Mouse (Mus musculus): ENCODE results near the gene Rbfox2. TPM values are rescaled to one million over a fixed set of nuclear protein-coding genes. Genes with fewer than 3 reads are reported as not detected.

Rbfox2 gene
- total and polyA plus RNA-seq, 2 experiments: 17.4 to 21.5 TPM

- WGBS: 94% methylated on average over 8 of the region's 8 CpGs
- Histone ChIP-seq H3K4me1 (ENCODE audit: control insufficient read depth, insufficient read depth, low read length) (peaks cover 18% of the 10 kb centered on the region), H3K9ac (ENCODE audit: low read depth, low read length) (no peak overlapping the region), H3K79me2 (ENCODE audit: control insufficient read depth, insufficient read depth, low read length) (peaks cover 10% of the 10 kb centered on the region), H3K36me3 (ENCODE audit: control insufficient read depth, insufficient read depth, low read length) (peaks cover 11% of the 10 kb centered on the region), H3K27me3 (ENCODE audit: control insufficient read depth, insufficient read depth, low read length) (no peaks in the 10 kb centered on the region), H3K27ac (replicated peaks; ENCODE audit: insufficient read depth, low read depth, low read length) (no peak overlapping the region), H3K4me3 (ENCODE audit: insufficient read depth, low read depth, low read length) (no peak overlapping the region)
- TF ChIP-seq CTCF (IDR thresholded peaks at IDR 0.05; ENCODE audit: low read depth, low read length) (no peak), POLR2A (IDR thresholded peaks at IDR 0.05; ENCODE audit: extremely low read depth, insufficient read depth, low read length) (no peak)
- no peak for DNase-seq (ENCODE audit: extremely low read depth, low read depth, low spot score)
Measured at GRCm38 (mm10) chr15:77129154-77129553, 177.7 kb downstream of the Rbfox2 start.

- Histone ChIP-seq H3K79me2 (ENCODE audit: control insufficient read depth, insufficient read depth, low read length) (peaks cover 13% of the 10 kb centered on the region), H3K27me3 (ENCODE audit: control insufficient read depth, insufficient read depth, low read length) (no peaks in the 10 kb centered on the region), H3K36me3 (ENCODE audit: control insufficient read depth, insufficient read depth, low read length) (peaks cover 9% of the 10 kb centered on the region), H3K4me3 (ENCODE audit: insufficient read depth, low read depth, low read length) (no peak overlapping the region), H3K9ac (ENCODE audit: low read depth, low read length) (no peak overlapping the region), H3K27ac (replicated peaks; ENCODE audit: insufficient read depth, low read depth, low read length) (no peak overlapping the region), H3K4me1 (ENCODE audit: control insufficient read depth, insufficient read depth, low read length) (peaks cover 28% of the 10 kb centered on the region)
- WGBS: 87% methylated on average over 2 of the region's 2 CpGs
- TF ChIP-seq POLR2A (IDR thresholded peaks at IDR 0.05; ENCODE audit: extremely low read depth, insufficient read depth, low read length) (no peak), CTCF (IDR thresholded peaks at IDR 0.05; ENCODE audit: low read depth, low read length) (no peak)
- DNase-seq (ENCODE audit: extremely low read depth, low read depth, low spot score): no peak
Measured at GRCm38 (mm10) chr15:77127737-77128136, 179.1 kb downstream of the Rbfox2 start.

DNA sequence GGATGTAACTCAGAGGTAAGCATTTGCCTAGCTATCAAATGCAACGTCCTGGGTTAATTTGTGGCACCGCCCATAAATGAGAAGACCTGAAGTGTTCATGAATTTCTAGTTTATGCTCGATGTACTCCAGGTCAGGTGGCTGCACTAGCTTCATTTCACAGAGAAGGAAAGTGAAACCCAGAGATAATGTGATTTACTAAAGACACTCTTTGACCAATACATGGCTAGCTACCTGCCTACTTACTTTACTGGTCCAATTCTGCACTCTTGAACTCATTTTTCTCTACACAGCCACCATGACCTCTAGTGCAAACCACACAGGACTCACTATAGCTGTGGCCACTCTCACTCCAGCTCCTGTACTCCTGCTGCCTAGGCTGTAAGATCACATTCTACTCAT lies 180.1 kb downstream of the Rbfox2 start:
- Histone ChIP-seq H3K4me1 (ENCODE audit: control insufficient read depth, insufficient read depth, low read length) (peaks cover 28% of the 10 kb centered on the region), H3K4me3 (ENCODE audit: insufficient read depth, low read depth, low read length) (no peak overlapping the region), H3K27me3 (ENCODE audit: control insufficient read depth, insufficient read depth, low read length) (no peaks in the 10 kb centered on the region), H3K9ac (ENCODE audit: low read depth, low read length) (no peak overlapping the region), H3K79me2 (ENCODE audit: control insufficient read depth, insufficient read depth, low read length) (peaks cover 12% of the 10 kb centered on the region), H3K36me3 (ENCODE audit: control insufficient read depth, insufficient read depth, low read length) (peaks cover 7% of the 10 kb centered on the region), H3K27ac (replicated peaks; ENCODE audit: insufficient read depth, low read depth, low read length) (peak overlapping the region; percentile 4)
- DNase-seq (ENCODE audit: extremely low read depth, low read depth, low spot score): peak; percentile 74
- TF ChIP-seq CTCF (IDR thresholded peaks at IDR 0.05; ENCODE audit: low read depth, low read length) (no peak), POLR2A (IDR thresholded peaks at IDR 0.05; ENCODE audit: extremely low read depth, insufficient read depth, low read length) (no peak)
- 54% methylated on average over 3 of the region's 3 CpGs for WGBS

DNA sequence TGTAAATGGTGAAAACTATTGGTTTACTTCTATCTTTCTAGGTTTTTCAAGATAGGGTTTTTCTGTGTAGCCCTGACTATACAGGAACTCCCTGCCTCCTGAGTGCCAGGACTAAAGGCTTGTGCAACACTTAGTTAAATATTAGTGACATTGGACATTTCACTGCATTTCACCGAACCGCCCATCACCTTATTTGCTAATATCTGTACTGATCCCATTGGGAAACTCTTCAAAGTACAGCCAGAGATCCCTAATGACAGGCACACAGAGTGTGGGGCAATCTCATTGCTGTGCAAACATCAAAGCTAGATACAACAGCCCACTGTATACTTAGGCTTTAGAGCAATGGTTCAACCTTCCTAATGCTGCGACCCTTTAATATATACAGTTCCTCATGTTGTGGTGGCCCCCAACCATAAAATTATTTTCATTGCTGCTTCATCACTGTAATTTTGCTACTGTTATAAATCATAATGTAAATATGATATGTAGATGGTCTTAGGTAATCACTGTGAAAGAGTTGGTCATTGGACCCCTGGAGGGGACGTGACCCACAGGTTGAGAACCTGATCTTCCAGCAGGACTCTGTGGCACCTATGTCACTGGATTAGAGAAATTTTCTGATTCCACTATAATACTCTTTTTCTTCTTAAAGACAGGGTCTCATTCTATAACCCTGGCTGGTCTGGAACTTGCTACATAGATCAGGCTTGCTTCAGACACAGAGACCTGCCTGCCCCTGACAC lies 182.3 kb downstream of the Rbfox2 start:
- no peak overlapping the region for H3K4me3 ChIP-seq (ENCODE audit: insufficient read depth, low read depth, low read length)
- H3K9ac ChIP-seq (ENCODE audit: low read depth, low read length): no peak overlapping the region
- H3K36me3 ChIP-seq (ENCODE audit: control insufficient read depth, insufficient read depth, low read length): no peaks in the 10 kb centered on the region
- DNase-seq (ENCODE audit: extremely low read depth, low read depth, low spot score): peak; percentile 99
- H3K27ac ChIP-seq (replicated peaks; ENCODE audit: insufficient read depth, low read depth, low read length): peak overlapping the region; percentile 98
- H3K27me3 ChIP-seq (ENCODE audit: control insufficient read depth, insufficient read depth, low read length): no peaks in the 10 kb centered on the region
- H3K4me1 ChIP-seq (ENCODE audit: control insufficient read depth, insufficient read depth, low read length): peaks cover 28% of the 10 kb centered on the region
- WGBS: 29% methylated on average over 4 of the region's 4 CpGs
- peaks cover 21% of the 10 kb centered on the region for H3K79me2 ChIP-seq (ENCODE audit: control insufficient read depth, insufficient read depth, low read length)
- TF ChIP-seq CTCF (IDR thresholded peaks at IDR 0.05; ENCODE audit: low read depth, low read length): no peak
- no peak for TF ChIP-seq POLR2A (IDR thresholded peaks at IDR 0.05; ENCODE audit: extremely low read depth, insufficient read depth, low read length)

DNA sequence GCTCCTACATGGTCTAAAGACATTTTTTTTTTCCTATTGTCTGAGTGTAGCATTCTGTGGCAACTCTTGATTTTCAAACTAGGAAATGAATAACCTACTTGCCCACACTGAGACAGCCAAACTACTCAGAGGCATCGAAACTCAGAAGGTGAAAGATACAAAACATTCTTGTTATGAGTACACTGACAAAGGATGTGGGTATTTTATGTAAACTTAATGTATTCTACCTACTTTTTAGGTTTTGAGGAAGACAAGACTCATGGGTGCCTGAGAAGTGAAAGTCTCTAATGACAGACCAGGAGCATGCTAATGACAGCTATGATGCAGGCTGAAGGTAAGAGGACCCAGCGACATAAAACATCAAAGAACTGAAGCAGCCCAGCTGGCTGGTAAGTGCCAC lies 184.0 kb downstream of the Rbfox2 start:
- H3K36me3 ChIP-seq (ENCODE audit: control insufficient read depth, insufficient read depth, low read length): no peaks in the 10 kb centered on the region
- WGBS: 40% methylated on average over 2 of the region's 2 CpGs
- H3K4me3 ChIP-seq (ENCODE audit: insufficient read depth, low read depth, low read length): no peak overlapping the region
- no peak for DNase-seq (ENCODE audit: extremely low read depth, low read depth, low spot score)
- H3K4me1 ChIP-seq (ENCODE audit: control insufficient read depth, insufficient read depth, low read length): peaks cover 28% of the 10 kb centered on the region
- no peaks in the 10 kb centered on the region for H3K27me3 ChIP-seq (ENCODE audit: control insufficient read depth, insufficient read depth, low read length)
- no peak overlapping the region for H3K27ac ChIP-seq (replicated peaks; ENCODE audit: insufficient read depth, low read depth, low read length)
- H3K79me2 ChIP-seq (ENCODE audit: control insufficient read depth, insufficient read depth, low read length): peaks cover 21% of the 10 kb centered on the region
- no peak for TF ChIP-seq CTCF (IDR thresholded peaks at IDR 0.05; ENCODE audit: low read depth, low read length)
- H3K9ac ChIP-seq (ENCODE audit: low read depth, low read length): no peak overlapping the region

GRCm38 (mm10) chr15:77122208-77122607 lies 184.6 kb downstream of the Rbfox2 start:
- DNase-seq (ENCODE audit: extremely low read depth, low read depth, low spot score): no peak
- no peak overlapping the region for H3K9ac ChIP-seq (ENCODE audit: low read depth, low read length)
- WGBS: 82% methylated on average over 6 of the region's 6 CpGs

More at GRCm38 (mm10) chr15:77122208-77122607, 184.6 kb downstream of the Rbfox2 start:
- Histone ChIP-seq H3K4me3 (ENCODE audit: insufficient read depth, low read depth, low read length) (no peak overlapping the region), H3K79me2 (ENCODE audit: control insufficient read depth, insufficient read depth, low read length) (peaks cover 21% of the 10 kb centered on the region), H3K27ac (replicated peaks; ENCODE audit: insufficient read depth, low read depth, low read length) (no peak overlapping the region), H3K4me1 (ENCODE audit: control insufficient read depth, insufficient read depth, low read length) (peaks cover 28% of the 10 kb centered on the region), H3K36me3 (ENCODE audit: control insufficient read depth, insufficient read depth, low read length) (no peaks in the 10 kb centered on the region), H3K27me3 (ENCODE audit: control insufficient read depth, insufficient read depth, low read length) (no peaks in the 10 kb centered on the region)
- no peak for TF ChIP-seq POLR2A (IDR thresholded peaks at IDR 0.05; ENCODE audit: extremely low read depth, insufficient read depth, low read length)
- no peak for TF ChIP-seq CTCF (IDR thresholded peaks at IDR 0.05; ENCODE audit: low read depth, low read length)

All from liver, adult 2 months (tissue).